Mouse (Mus musculus): ENCODE data around the gene Vac14. TPM values are rescaled to one million over a fixed set of nuclear protein-coding genes. Genes with fewer than 3 reads are reported as not detected.

Gene Vac14
- polyA plus RNA-seq, 1 experiment from 2014 or later, result 15.1 TPM

GRCm38 (mm10) chr8:110626431-110626830 lies 8.0 kb downstream of the Vac14 start:
- H3K9me3 ChIP-seq (replicated peaks; ENCODE audit: control insufficient read depth, low read length), result no peaks in the 10 kb centered on the region
- H3K27me3 ChIP-seq (ENCODE audit: control insufficient read depth, insufficient read depth, low read length), result no peaks in the 10 kb centered on the region
- H3K9ac ChIP-seq (ENCODE audit: low read length), result no peak overlapping the region
- H3K4me2 ChIP-seq (ENCODE audit: low read depth, low read length), result no peak overlapping the region
- H3K4me1 ChIP-seq (ENCODE audit: control insufficient read depth, insufficient read depth, low read length), result peaks cover 12% of the 10 kb centered on the region
- H3K27ac ChIP-seq (ENCODE audit: low read length), result no peak overlapping the region
- 79% methylated on average over 4 of the region's 4 CpGs for WGBS
- no peak overlapping the region for H3K4me3 ChIP-seq (ENCODE audit: low read length)
- no peak for ATAC-seq (replicated peaks; ENCODE audit: extremely low read depth, insufficient read depth, low FRiP score)
- no peaks in the 10 kb centered on the region for H3K36me3 ChIP-seq (ENCODE audit: control insufficient read depth, insufficient read depth)

DNA sequence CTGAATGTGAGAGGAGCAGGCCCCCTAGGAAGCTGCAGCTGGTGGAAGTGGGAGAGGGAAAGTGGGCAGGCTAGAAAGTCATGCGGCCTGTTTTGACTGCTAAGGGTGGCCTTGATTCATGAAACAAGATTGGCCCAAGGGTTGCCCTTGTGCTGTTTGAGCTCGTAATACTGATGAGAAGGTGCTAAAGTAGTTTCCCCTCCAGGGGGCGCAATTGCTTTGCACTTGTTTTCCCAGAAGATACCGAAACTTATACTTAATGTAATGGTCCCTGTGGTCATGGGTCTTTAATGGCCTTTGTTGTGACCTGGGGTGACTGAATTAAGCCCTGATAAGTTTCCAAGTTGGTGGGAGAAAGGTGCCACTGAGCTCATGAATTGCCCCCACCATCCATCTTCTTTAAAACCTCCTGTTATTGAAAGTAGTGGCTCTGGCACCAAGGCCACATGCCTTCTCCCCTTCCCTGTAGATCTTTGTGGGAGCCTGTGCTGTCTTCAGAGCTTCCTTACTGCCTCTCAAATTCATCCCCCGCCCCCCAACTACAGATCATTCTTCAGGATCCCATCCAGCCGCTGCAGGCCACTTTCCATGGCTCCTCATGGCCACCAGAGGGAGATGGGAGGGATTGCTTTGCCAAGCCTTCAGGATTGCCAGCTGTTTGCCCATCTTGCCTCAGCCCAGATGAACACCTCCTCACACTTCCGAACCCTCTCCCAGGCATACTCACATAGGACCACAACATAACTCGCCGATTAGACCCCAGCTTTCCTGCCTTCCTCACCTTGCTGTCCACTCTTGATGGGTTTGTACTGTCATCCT lies 11.1 kb downstream of the Vac14 start:
- peaks cover 12% of the 10 kb centered on the region for H3K4me1 ChIP-seq (ENCODE audit: control insufficient read depth, insufficient read depth, low read length)
- H3K4me3 ChIP-seq (ENCODE audit: low read length), result no peak overlapping the region
- 64% methylated on average over 9 of the region's 9 CpGs for WGBS
- no peaks in the 10 kb centered on the region for H3K9me3 ChIP-seq (replicated peaks; ENCODE audit: control insufficient read depth, low read length)
- H3K9ac ChIP-seq (ENCODE audit: low read length), result no peak overlapping the region
- H3K27ac ChIP-seq (ENCODE audit: low read length), result no peak overlapping the region
- H3K36me3 ChIP-seq (ENCODE audit: control insufficient read depth, insufficient read depth), result peaks cover 17% of the 10 kb centered on the region
- no peak for ATAC-seq (replicated peaks; ENCODE audit: extremely low read depth, insufficient read depth, low FRiP score)
- no peak overlapping the region for H3K4me2 ChIP-seq (ENCODE audit: low read depth, low read length)
- no peaks in the 10 kb centered on the region for H3K27me3 ChIP-seq (ENCODE audit: control insufficient read depth, insufficient read depth, low read length)

DNA sequence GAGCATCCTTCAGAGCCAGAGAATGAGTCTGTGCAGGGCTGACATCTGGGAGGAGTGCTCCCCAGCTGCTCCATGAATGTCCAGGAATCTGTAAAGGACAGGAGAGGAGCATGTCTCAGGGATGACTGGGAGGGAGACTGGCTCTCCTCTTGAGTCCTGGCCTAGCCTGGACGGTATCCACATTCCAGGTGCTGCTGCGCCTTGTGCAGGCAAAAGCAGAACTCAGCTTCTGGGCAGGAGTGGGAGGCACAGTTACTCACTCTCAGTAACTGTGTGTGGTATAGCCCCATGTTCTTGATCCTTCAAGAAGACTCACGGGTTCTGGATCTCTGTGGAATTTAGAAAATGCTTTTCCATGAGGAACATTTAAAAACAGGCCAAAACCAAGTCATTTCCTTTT lies 11.7 kb downstream of the Vac14 start:
- H3K4me3 ChIP-seq (ENCODE audit: low read length), result no peak overlapping the region
- H3K9me3 ChIP-seq (replicated peaks; ENCODE audit: control insufficient read depth, low read length), result no peaks in the 10 kb centered on the region
- no peak overlapping the region for H3K9ac ChIP-seq (ENCODE audit: low read length)
- H3K4me1 ChIP-seq (ENCODE audit: control insufficient read depth, insufficient read depth, low read length), result peaks cover 12% of the 10 kb centered on the region
- WGBS, result 82% methylated on average over 3 of the region's 3 CpGs
- no peak overlapping the region; the same call in 1 of the 2 replicates for H3K27ac ChIP-seq (ENCODE audit: low read length)
- H3K4me2 ChIP-seq (ENCODE audit: low read depth, low read length), result no peak overlapping the region
- no peaks in the 10 kb centered on the region for H3K27me3 ChIP-seq (ENCODE audit: control insufficient read depth, insufficient read depth, low read length)
- H3K36me3 ChIP-seq (ENCODE audit: control insufficient read depth, insufficient read depth), result peaks cover 22% of the 10 kb centered on the region
- ATAC-seq (replicated peaks; ENCODE audit: extremely low read depth, insufficient read depth, low FRiP score), result no peak

- peak overlapping the region; percentile 70 for H3K27ac ChIP-seq (ENCODE audit: low read length)
- H3K9ac ChIP-seq (ENCODE audit: low read length), result 0 out of 2 replicates have a peak overlapping the region, but pooled peaks have one; percentile 7
- H3K4me2 ChIP-seq (ENCODE audit: low read depth, low read length), result no peak overlapping the region
- H3K4me3 ChIP-seq (ENCODE audit: low read length), result no peak overlapping the region
- ATAC-seq (replicated peaks; ENCODE audit: extremely low read depth, insufficient read depth, low FRiP score), result peak; percentile 79
- H3K27me3 ChIP-seq (ENCODE audit: control insufficient read depth, insufficient read depth, low read length), result no peaks in the 10 kb centered on the region
- peaks cover 12% of the 10 kb centered on the region for H3K4me1 ChIP-seq (ENCODE audit: control insufficient read depth, insufficient read depth, low read length)
- peaks cover 25% of the 10 kb centered on the region for H3K36me3 ChIP-seq (ENCODE audit: control insufficient read depth, insufficient read depth)
- 58% methylated on average over 8 of the region's 8 CpGs for WGBS
- H3K9me3 ChIP-seq (replicated peaks; ENCODE audit: control insufficient read depth, low read length), result no peaks in the 10 kb centered on the region
Observed at GRCm38 (mm10) chr8:110630571-110631071, 12.2 kb downstream of the Vac14 start.

GRCm38 (mm10) chr8:110631201-110631600 lies 12.8 kb downstream of the Vac14 start:
- no peaks in the 10 kb centered on the region for H3K9me3 ChIP-seq (replicated peaks; ENCODE audit: control insufficient read depth, low read length)
- 91% methylated on average over 7 of the region's 7 CpGs for WGBS
- H3K4me1 ChIP-seq (ENCODE audit: control insufficient read depth, insufficient read depth, low read length), result peaks cover 12% of the 10 kb centered on the region
- peak overlapping the region; percentile 70 for H3K27ac ChIP-seq (ENCODE audit: low read length)
- no peaks in the 10 kb centered on the region for H3K27me3 ChIP-seq (ENCODE audit: control insufficient read depth, insufficient read depth, low read length)
- H3K9ac ChIP-seq (ENCODE audit: low read length), result no peak overlapping the region
- H3K36me3 ChIP-seq (ENCODE audit: control insufficient read depth, insufficient read depth), result peaks cover 27% of the 10 kb centered on the region
- no peak for ATAC-seq (replicated peaks; ENCODE audit: extremely low read depth, insufficient read depth, low FRiP score)
- no peak overlapping the region for H3K4me3 ChIP-seq (ENCODE audit: low read length)
- H3K4me2 ChIP-seq (ENCODE audit: low read depth, low read length), result no peak overlapping the region

- H3K4me1 ChIP-seq (ENCODE audit: control insufficient read depth, insufficient read depth, low read length), result peaks cover 12% of the 10 kb centered on the region
- no peak overlapping the region for H3K9ac ChIP-seq (ENCODE audit: low read length)
- 89% methylated on average over 3 of the region's 3 CpGs for WGBS
- no peak overlapping the region for H3K27ac ChIP-seq (ENCODE audit: low read length)
- no peaks in the 10 kb centered on the region for H3K27me3 ChIP-seq (ENCODE audit: control insufficient read depth, insufficient read depth, low read length)
- H3K4me2 ChIP-seq (ENCODE audit: low read depth, low read length), result no peak overlapping the region
- no peaks in the 10 kb centered on the region for H3K9me3 ChIP-seq (replicated peaks; ENCODE audit: control insufficient read depth, low read length)
- ATAC-seq (replicated peaks; ENCODE audit: extremely low read depth, insufficient read depth, low FRiP score), result no peak
- H3K4me3 ChIP-seq (ENCODE audit: low read length), result no peak overlapping the region
- H3K36me3 ChIP-seq (ENCODE audit: control insufficient read depth, insufficient read depth), result peaks cover 38% of the 10 kb centered on the region
Observed at GRCm38 (mm10) chr8:110633814-110634213, 15.4 kb downstream of the Vac14 start.

- Histone ChIP-seq H3K27ac (ENCODE audit: low read length) (no peak overlapping the region), H3K4me2 (ENCODE audit: low read depth, low read length) (no peak overlapping the region), H3K27me3 (ENCODE audit: control insufficient read depth, insufficient read depth, low read length) (no peaks in the 10 kb centered on the region), H3K9me3 (replicated peaks; ENCODE audit: control insufficient read depth, low read length) (no peaks in the 10 kb centered on the region), H3K4me1 (ENCODE audit: control insufficient read depth, insufficient read depth, low read length) (peaks cover 1% of the 10 kb centered on the region; the same call in 1 of the 2 replicates), H3K9ac (ENCODE audit: low read length) (no peak overlapping the region), H3K36me3 (ENCODE audit: control insufficient read depth, insufficient read depth) (peaks cover 38% of the 10 kb centered on the region), H3K4me3 (ENCODE audit: low read length) (no peak overlapping the region)
- no peak for ATAC-seq (replicated peaks; ENCODE audit: extremely low read depth, insufficient read depth, low FRiP score)
- whole genome bisulfite sequencing, result 90% methylated on average over 6 of the region's 6 CpGs
Observed at GRCm38 (mm10) chr8:110636182-110636581, 17.8 kb downstream of the Vac14 start.

- 53% methylated on average over 5 of the region's 5 CpGs for WGBS
- no peak overlapping the region for H3K9ac ChIP-seq (ENCODE audit: low read length)
- H3K36me3 ChIP-seq (ENCODE audit: control insufficient read depth, insufficient read depth), result peaks cover under 1% of the 10 kb centered on the region; the same call in 1 of the 2 replicates
- no peak for ATAC-seq (replicated peaks; ENCODE audit: extremely low read depth, insufficient read depth, low FRiP score)
- H3K9me3 ChIP-seq (replicated peaks; ENCODE audit: control insufficient read depth, low read length), result no peaks in the 10 kb centered on the region
- no peak overlapping the region for H3K4me2 ChIP-seq (ENCODE audit: low read depth, low read length)
- H3K4me3 ChIP-seq (ENCODE audit: low read length), result no peak overlapping the region
- no peak overlapping the region for H3K27ac ChIP-seq (ENCODE audit: low read length)
- H3K27me3 ChIP-seq (ENCODE audit: control insufficient read depth, insufficient read depth, low read length), result no peaks in the 10 kb centered on the region
- H3K4me1 ChIP-seq (ENCODE audit: control insufficient read depth, insufficient read depth, low read length), result peaks cover 6% of the 10 kb centered on the region; the same call in 1 of the 2 replicates
Observed at GRCm38 (mm10) chr8:110642331-110642730, 23.9 kb downstream of the Vac14 start.

DNA sequence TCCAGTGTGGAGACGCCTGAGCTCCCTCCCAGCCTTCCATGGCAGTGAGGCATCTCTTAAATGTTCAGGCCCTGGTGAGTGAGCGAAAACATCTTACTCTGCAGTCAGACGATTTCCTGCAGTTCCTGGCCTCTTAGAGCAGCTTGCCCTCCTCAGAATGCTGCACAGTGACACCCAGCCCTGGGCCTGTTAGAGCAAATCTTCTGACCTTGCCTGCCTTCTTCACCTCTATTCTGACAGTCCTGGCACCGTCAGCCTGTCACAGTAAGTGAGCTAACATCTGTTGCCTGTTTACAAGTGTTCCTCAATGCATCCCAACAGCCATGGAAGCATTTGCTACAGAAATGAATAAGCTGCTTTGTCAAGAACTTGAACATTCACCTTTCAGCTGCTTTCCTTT lies 24.8 kb downstream of the Vac14 start:
- H3K27me3 ChIP-seq (ENCODE audit: control insufficient read depth, insufficient read depth, low read length), result no peaks in the 10 kb centered on the region
- H3K36me3 ChIP-seq (ENCODE audit: control insufficient read depth, insufficient read depth), result no peaks in the 10 kb centered on the region
- H3K4me2 ChIP-seq (ENCODE audit: low read depth, low read length), result no peak overlapping the region
- H3K9ac ChIP-seq (ENCODE audit: low read length), result no peak overlapping the region
- peaks cover 6% of the 10 kb centered on the region; the same call in 1 of the 2 replicates for H3K4me1 ChIP-seq (ENCODE audit: control insufficient read depth, insufficient read depth, low read length)
- ATAC-seq (replicated peaks; ENCODE audit: extremely low read depth, insufficient read depth, low FRiP score), result no peak
- no peaks in the 10 kb centered on the region for H3K9me3 ChIP-seq (replicated peaks; ENCODE audit: control insufficient read depth, low read length)
- H3K4me3 ChIP-seq (ENCODE audit: low read length), result no peak overlapping the region
- no peak overlapping the region for H3K27ac ChIP-seq (ENCODE audit: low read length)
- WGBS, result 54% methylated on average over 4 of the region's 4 CpGs

Data from heart, embryonic 16.5 days (tissue).